Mouse (Mus musculus) G1E (cell line): ENCODE results near the gene Skint3.

Experiments
- CTCF ChIP-seq: IDR thresholded peaks from 2 replicates; pipeline ENCODE4 v1.5.1; 2012; ENCODE audit warnings: low read depth, low read length, inconsistent platforms, mixed read lengths
- GATA1 ChIP-seq: IDR thresholded peaks from 2 replicates; pipeline ENCODE4 v1.6.1; 2012; ENCODE audit warnings: borderline replicate concordance, low read length, inconsistent platforms, mixed read lengths
- POLR2AphosphoS5 ChIP-seq: IDR thresholded peaks from 2 replicates; pipeline ENCODE4 v1.6.1; 2012; ENCODE audit warnings: low read depth, low read length, inconsistent platforms; ENCODE audit not compliant: insufficient replicate concordance
- TAL1 ChIP-seq: conservative IDR thresholded peaks from 2 replicates; pipeline ENCODE4 v1.6.1; 2012; ENCODE audit warnings: low read depth, low read length, inconsistent platforms, mixed read lengths

DNA sequence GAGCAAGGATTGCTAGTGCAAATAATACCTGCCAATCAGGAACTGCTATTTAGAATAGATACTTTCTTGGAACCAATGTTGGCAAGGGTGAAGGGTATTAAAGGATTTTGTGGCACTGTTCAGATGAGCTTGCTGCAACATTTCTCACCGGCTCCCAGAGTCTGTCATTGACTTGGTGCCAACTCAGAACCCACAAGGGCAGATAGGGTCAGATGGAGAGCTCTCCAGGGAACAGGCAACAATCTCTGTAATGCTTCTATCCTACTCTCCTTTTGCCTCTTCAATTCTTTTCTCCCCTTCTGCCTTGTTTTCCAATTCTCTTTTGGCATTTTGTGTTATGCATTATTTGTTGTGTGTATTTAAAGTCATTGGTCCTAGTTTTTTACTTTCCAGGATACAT, 70.3 kb downstream of the Skint3 start:
- TF ChIP-seq CTCF (no peak), TAL1 (no peak), GATA1 (no peak), POLR2AphosphoS5 (no peak)
